Mouse (Mus musculus) neural tube, embryonic 12.5 days (tissue): ENCODE results near the gene Gpr183. TPM values are rescaled to one million over a fixed set of nuclear protein-coding genes. Genes with fewer than 3 reads are reported as not detected.

ENCODE experiments used
- ATAC-seq: fragments of 200-750 bp; cut with Nextera tagmentation; 2 replicates; pipeline ENCODE4 v1.8.0; 2017; ENCODE audit warnings: low read depth, mild to moderate bottlenecking, moderate TSS enrichment, moderate library complexity; ENCODE audit not compliant: low FRiP score
- H3K27ac ChIP-seq: fragments of 300-500 bp; sonication (generic); 2 replicates; pipeline ENCODE4 v1.5.1; 2016
- H3K27me3 ChIP-seq: fragments of 300-500 bp; sonication (generic); replicated peaks from 2 replicates; pipeline ENCODE4 v1.6.1; 2016; ENCODE audit warnings: mild to moderate bottlenecking
- H3K36me3 ChIP-seq: fragments of 300-500 bp; sonication (generic); 2 replicates; pipeline ENCODE4 v1.6.1; 2016; ENCODE audit warnings: mild to moderate bottlenecking
- H3K4me1 ChIP-seq: fragments of 300-500 bp; sonication (generic); 2 replicates; pipeline ENCODE4 v1.6.1; 2016
- H3K4me2 ChIP-seq: fragments of 300-500 bp; sonication (generic); replicated peaks from 2 replicates; pipeline ENCODE4 v1.6.1; 2016; ENCODE audit warnings: mild to moderate bottlenecking
- H3K4me3 ChIP-seq: fragments of 300-500 bp; sonication (generic); 2 replicates; pipeline ENCODE4 v1.5.1; 2016
- H3K9ac ChIP-seq: fragments of 300-500 bp; sonication (generic); 2 replicates; pipeline ENCODE4 v1.6.1; 2016; ENCODE audit warnings: mild to moderate bottlenecking
- H3K9me3 ChIP-seq: fragments of 300-500 bp; sonication (generic); 2 replicates; pipeline ENCODE4 v1.6.1; 2016; ENCODE audit warnings: mild to moderate bottlenecking
- WGBS: fragments of 180-500 bp; shearing (Covaris S2); methylation state at CpG from one replicate; pipeline ENCODE4 v1.1.7; 2016; 5-methylcytosine and 5-hydroxymethylcytosine counted together
- polyA plus RNA-seq: library from polyadenylated mRNA; unstranded; fragments of >200 nt; fragmentation: Nextera tagmentation; extraction: Ambion mirVana; gene quantifications from 2 replicates; pipeline ENCODE4 v1.2.1, GENCODE M21; 2016

Gpr183 gene
- polyA plus RNA-seq, 1 experiment from 2014 or later = 2.6 TPM

DNA sequence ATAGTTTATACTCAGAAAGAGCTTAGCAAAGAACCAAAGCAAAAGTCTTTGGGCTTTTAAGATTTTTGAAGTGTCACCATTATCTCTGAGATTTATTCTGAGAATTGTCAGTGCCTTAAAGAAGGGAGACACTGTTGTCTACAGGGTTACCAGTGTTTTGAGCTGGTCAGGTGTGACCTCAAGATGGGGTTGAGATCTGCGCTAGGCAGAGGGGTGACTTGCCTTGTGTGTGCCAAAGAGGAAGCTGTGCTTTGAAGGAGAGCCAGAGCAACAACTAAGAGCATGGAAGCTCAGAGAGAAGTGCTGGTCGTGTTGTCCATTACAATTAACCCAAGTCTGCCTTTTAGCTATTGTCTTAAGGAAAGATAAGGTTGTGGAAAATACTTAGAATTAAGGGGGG is 4.5 kb downstream of the Gpr183 start:
- Histone ChIP-seq H3K4me2 (no peak overlapping the region), H3K36me3 (no peaks in the 10 kb centered on the region), H3K9ac (no peak overlapping the region), H3K27me3 (no peaks in the 10 kb centered on the region), H3K4me3 (no peak overlapping the region), H3K9me3 (no peaks in the 10 kb centered on the region), H3K4me1 (no peaks in the 10 kb centered on the region), H3K27ac (no peak overlapping the region)
- no peak for ATAC-seq
- 93% methylated on average over 2 of the region's 2 CpGs for WGBS

DNA sequence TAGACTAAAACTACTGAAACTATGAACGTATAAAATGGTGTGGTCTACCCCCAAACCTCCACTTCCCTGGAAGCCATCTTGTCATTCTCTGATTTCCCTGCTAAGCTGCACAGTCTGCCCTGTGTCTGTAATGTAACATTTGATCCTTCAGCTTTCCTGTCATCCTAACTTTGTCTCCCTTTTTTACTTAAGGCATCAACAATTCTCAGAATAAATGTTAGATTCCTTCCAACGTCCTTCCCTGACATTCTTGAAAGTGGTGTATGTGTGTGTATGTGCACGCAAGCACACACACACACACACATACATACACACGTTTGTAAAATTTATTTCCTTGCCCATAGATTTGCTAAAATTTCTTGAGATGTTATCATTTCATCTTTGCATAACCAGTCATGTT is 5.0 kb downstream of the Gpr183 start:
- H3K36me3 ChIP-seq = no peaks in the 10 kb centered on the region
- no peak overlapping the region for H3K27ac ChIP-seq
- H3K27me3 ChIP-seq = no peaks in the 10 kb centered on the region
- no peak for ATAC-seq
- no peaks in the 10 kb centered on the region for H3K9me3 ChIP-seq
- no peak overlapping the region for H3K4me3 ChIP-seq
- no peaks in the 10 kb centered on the region for H3K4me1 ChIP-seq
- H3K9ac ChIP-seq = no peak overlapping the region
- no peak overlapping the region for H3K4me2 ChIP-seq
- WGBS = 90% methylated on average over 4 of the region's 4 CpGs

DNA sequence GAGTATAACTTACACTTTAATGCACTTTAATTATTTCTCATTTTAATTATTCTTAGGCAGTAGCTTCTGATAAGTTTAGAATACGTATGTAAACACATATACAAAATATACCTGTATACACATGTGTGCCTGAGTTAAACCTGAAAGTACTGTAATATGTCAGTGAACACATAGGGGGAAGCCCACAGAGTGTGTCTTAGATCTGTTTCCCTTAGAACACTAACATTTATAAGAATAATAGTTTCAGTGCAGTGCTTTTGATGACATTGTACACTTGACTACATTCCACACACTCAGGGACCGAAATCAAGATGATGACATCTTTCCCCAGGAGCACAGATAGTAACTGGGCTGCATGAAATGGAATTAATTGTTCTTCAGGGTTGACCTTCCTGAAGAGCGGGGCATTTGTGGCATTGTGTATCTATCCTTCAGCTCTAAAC is 5.4 kb downstream of the Gpr183 start:
- WGBS = 93% methylated on average over 3 of the region's 3 CpGs
- H3K36me3 ChIP-seq = no peaks in the 10 kb centered on the region

DNA sequence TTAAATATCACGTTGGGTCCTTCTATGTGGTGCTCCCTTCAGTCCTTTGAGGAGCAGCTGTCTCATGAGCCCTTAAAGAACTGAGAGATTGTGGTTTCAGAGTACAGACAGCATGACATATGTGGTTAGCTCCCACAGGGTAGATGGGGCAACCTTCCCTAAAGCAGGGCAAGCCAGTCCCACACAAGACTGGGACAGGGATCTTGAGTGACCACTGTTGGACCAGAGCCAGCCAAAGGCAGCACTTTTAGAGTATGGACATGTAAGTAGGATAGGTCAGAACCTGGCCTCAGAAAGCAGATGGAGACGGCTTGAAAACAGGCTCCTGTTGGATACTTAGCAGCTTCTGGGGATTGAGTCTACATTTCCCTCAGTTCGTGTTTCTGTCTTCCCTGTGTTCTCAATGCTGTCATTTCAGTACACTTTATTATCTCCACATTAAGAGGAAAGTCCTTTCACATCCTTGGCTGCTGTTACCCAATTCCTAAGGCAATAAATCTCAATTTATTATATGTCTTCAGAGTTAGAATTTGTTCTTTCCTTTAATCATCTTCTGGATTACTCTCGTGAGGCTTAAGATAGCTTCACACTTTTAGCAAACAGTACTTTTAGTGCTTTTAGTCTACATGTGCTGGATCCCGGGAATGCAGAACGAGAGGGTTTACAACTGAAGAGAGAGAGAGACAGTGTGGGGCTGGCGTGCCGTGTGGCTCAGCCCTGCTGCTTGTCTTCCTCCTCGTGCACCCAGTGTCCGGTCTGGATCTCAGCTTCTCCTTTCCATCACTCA is 6.1 kb downstream of the Gpr183 start:
- H3K9me3 ChIP-seq = no peaks in the 10 kb centered on the region
- H3K36me3 ChIP-seq = no peaks in the 10 kb centered on the region
- no peak overlapping the region for H3K27ac ChIP-seq
- no peak overlapping the region for H3K9ac ChIP-seq
- 76% methylated on average over 10 of the region's 10 CpGs for WGBS
- no peaks in the 10 kb centered on the region for H3K4me1 ChIP-seq
- H3K27me3 ChIP-seq = no peaks in the 10 kb centered on the region
- ATAC-seq = no peak
- no peak overlapping the region for H3K4me3 ChIP-seq
- no peak overlapping the region for H3K4me2 ChIP-seq

More for the DNA sequence above, 5.4 kb downstream of the Gpr183 start:
- H3K27ac ChIP-seq = no peak overlapping the region
- H3K4me1 ChIP-seq = no peaks in the 10 kb centered on the region
- H3K4me3 ChIP-seq = no peak overlapping the region
- no peak overlapping the region for H3K4me2 ChIP-seq
- H3K9me3 ChIP-seq = no peaks in the 10 kb centered on the region
- H3K9ac ChIP-seq = no peak overlapping the region
- ATAC-seq = no peak
- no peaks in the 10 kb centered on the region for H3K27me3 ChIP-seq

DNA sequence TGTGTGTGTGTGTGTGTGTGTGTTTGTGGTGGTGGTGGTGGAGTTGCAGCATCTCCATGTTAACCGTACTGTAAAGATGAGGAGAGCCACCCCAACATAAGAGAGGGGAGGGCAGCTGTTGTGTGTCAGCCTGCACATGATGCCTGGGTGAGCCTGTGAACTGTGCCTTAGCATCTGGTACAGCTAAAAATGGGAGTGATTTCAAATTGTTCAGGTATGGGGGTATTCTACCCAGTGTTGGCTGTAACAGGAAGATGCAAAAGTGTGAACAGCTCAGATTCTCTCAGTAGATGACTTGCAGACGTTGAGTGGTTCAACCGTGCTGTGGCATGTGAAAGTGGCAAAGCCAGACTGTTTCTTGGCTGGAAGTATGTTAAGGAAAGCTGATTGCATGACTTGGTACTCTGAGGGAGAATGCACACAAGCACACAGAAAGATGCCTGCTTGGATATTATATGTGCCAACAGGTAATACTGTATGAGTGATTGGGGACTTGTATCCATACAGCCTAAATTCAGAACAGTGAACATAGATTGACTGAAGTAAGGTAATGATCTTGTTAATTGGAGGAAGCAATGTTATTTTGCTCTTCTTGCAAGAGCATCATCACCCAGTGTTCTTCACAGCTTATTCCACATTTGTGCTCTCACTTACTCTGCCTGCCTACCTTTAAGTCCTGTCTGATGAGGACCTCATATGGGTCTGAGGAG is 6.8 kb downstream of the Gpr183 start:
- Histone ChIP-seq H3K4me2 (no peak overlapping the region), H3K4me3 (no peak overlapping the region), H3K27me3 (no peaks in the 10 kb centered on the region), H3K9ac (no peak overlapping the region), H3K4me1 (no peaks in the 10 kb centered on the region), H3K27ac (no peak overlapping the region), H3K9me3 (no peaks in the 10 kb centered on the region), H3K36me3 (no peaks in the 10 kb centered on the region)
- ATAC-seq = no peak
- 87% methylated on average over 3 of the region's 3 CpGs for WGBS

DNA sequence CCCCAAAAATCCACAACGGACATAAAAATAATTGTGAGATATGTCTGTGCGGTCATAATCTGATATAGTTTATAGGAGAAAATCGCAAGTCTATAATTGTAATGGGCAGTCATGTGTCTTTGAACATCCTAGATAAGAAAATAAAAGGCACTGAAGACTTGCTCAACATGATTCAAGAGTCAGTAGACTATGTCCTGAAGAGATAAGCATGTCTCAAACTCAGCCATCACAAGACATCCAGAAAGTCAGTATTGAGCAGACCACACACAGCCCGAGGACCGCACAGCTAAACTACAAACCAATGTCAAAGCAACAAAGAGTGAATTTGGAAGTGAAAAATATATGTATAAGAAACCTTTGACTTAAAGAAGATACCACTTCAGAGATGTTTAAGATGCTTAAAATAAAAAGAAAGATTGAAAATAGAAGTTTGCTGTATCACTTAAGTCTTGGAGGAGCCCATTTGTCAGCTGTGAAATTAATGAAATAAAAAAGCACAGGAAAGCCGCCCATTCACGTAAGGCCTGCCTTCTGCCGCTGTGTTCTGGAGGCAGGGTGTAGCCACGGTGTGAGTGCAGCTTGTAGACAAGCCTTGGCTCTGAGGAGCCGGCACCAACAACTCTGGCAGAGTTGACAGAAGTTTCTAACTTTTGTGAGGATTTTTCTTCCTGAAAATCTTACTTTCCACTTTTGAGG is 7.7 kb downstream of the Gpr183 start:
- no peak for ATAC-seq
- WGBS = 93% methylated on average over 10 of the region's 10 CpGs
- Histone ChIP-seq H3K9ac (no peak overlapping the region), H3K27me3 (no peaks in the 10 kb centered on the region), H3K4me1 (no peaks in the 10 kb centered on the region), H3K4me2 (no peak overlapping the region), H3K9me3 (no peaks in the 10 kb centered on the region), H3K4me3 (no peak overlapping the region), H3K36me3 (no peaks in the 10 kb centered on the region), H3K27ac (no peak overlapping the region)

DNA sequence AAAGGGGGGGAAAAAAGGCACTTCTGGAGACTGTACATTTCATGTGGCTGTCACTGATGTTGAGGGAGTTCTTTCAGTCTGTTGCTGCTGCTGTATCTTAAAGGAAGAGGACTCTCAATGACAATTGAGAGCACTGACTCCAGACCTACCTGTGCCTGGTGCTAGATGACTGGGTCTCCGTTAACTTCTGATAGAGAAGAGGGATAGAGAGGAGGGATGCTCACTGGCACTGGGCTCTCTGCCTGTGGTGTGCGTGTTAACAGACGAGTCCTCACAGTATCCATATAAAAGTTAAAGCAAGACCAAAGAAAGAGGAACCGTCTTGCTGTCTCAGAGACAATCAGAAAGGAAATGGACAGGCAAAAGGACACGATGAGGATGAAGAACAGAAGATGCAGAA is 8.7 kb downstream of the Gpr183 start:
- H3K4me1 ChIP-seq = no peaks in the 10 kb centered on the region
- 94% methylated on average over 5 of the region's 5 CpGs for WGBS

DNA sequence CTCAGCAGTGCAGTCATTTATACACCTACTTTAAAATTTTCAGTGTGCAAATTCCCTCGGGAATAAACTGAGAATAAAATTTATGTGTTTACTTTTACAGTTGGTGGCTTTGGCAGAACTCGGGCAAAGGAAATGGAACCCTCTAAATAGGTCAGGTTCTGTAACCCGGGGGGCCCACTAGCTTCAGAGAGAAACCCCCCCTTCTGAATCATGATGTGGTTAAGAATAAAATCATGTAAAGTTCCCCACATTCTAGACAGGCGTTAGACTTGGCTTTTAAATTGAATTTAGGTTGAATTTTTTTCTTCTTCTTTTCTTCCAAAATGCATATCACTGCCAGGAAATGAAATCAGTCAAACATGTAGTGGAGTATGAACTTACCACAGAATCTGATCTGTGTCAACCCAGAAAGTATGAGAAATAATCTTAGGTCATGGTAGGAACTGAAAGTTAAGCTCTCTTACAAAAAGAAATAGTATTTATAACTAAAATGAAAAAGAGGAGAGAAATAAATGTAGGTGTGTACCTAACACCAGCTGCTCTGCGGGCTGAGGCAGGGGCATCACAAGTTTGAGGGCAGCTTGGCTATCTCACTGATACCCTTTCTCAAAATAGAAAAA is 9.7 kb downstream of the Gpr183 start:
- Histone ChIP-seq H3K36me3 (no peaks in the 10 kb centered on the region), H3K27ac (no peak overlapping the region), H3K9me3 (no peaks in the 10 kb centered on the region), H3K9ac (no peak overlapping the region), H3K4me1 (no peaks in the 10 kb centered on the region), H3K4me2 (no peak overlapping the region), H3K4me3 (no peak overlapping the region), H3K27me3 (no peaks in the 10 kb centered on the region)
- 86% methylated on average over 5 of the region's 5 CpGs for WGBS
- ATAC-seq = no peak

More for the DNA sequence above, 8.7 kb downstream of the Gpr183 start:
- no peak overlapping the region for H3K4me2 ChIP-seq
- ATAC-seq = no peak
- H3K4me3 ChIP-seq = no peak overlapping the region
- H3K9me3 ChIP-seq = no peaks in the 10 kb centered on the region
- H3K27me3 ChIP-seq = no peaks in the 10 kb centered on the region
- H3K36me3 ChIP-seq = no peaks in the 10 kb centered on the region
- no peak overlapping the region for H3K9ac ChIP-seq
- no peak overlapping the region for H3K27ac ChIP-seq

DNA sequence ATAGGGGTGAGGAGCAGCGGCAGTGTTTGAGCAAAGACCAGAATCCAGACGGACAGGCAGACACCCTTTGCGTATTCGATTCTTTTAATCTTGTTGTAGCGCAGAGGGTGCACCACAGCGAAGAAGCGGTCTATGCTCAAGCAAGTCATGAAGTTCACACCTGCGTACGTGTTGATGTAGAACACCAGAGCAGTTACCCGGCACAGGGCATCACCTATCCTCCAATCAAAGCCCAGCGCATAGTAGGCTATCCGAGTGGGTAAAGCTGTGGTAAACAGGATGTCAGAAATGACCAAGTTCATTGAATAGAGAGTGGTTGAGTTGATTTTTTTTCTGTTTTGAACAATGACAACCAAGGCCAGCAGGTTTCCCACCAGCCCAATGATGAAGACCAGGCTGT is 10.4 kb downstream of the Gpr183 start:
- no peaks in the 10 kb centered on the region for H3K4me1 ChIP-seq
- no peak for ATAC-seq
- H3K4me3 ChIP-seq = no peak overlapping the region
- H3K4me2 ChIP-seq = no peak overlapping the region
- H3K9me3 ChIP-seq = no peaks in the 10 kb centered on the region
- H3K9ac ChIP-seq = no peak overlapping the region
- H3K27ac ChIP-seq = no peak overlapping the region
- H3K27me3 ChIP-seq = no peaks in the 10 kb centered on the region
- no peaks in the 10 kb centered on the region for H3K36me3 ChIP-seq
- 96% methylated on average over 12 of the region's 12 CpGs for WGBS

DNA sequence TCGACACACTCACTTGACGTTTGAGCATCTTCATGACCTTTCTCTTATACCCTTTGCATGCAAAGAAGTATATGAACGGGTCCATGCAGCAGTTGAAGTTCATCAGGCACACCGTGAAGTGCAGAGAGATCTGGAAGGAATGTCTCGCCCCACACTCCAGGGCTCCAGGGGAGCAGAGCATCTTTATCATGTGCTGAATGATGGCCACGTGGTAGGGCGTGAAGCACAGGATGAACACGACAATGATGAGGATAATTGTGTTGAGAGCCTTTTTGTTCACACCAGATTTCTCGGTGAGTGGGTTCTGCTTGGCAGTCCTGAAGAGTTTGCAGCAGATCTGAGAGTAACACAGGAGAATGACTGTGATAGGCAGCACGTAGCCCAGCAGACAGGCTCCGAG is 10.9 kb downstream of the Gpr183 start:
- Histone ChIP-seq H3K27me3 (no peaks in the 10 kb centered on the region), H3K27ac (no peak overlapping the region), H3K4me2 (no peak overlapping the region), H3K4me1 (no peaks in the 10 kb centered on the region), H3K36me3 (no peaks in the 10 kb centered on the region), H3K9me3 (no peaks in the 10 kb centered on the region), H3K9ac (no peak overlapping the region), H3K4me3 (no peak overlapping the region)
- no peak for ATAC-seq
- WGBS = 93% methylated on average over 11 of the region's 11 CpGs

DNA sequence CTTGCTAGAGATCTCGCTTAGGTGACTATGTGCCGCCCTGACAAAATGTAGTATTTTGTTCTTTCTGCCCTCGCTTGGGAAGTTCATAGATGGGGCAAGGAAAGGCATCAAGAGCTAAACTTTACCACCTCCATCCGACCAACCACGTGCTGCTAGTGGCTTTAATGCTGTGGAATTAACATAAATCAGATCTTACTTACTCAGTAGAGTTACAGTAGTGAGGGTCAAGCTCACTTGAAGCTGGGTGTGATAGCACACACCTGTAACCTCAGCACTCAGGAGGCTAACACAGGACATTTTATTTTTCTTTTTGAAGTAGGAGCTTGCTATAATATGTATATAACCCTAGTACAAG is 13.0 kb downstream of the Gpr183 start:
- Histone ChIP-seq H3K9me3 (no peaks in the 10 kb centered on the region), H3K9ac (no peak overlapping the region), H3K27ac (no peak overlapping the region), H3K27me3 (no peaks in the 10 kb centered on the region), H3K4me2 (no peak overlapping the region), H3K4me1 (no peaks in the 10 kb centered on the region), H3K36me3 (no peaks in the 10 kb centered on the region), H3K4me3 (no peak overlapping the region)
- 94% methylated on average over 5 of the region's 5 CpGs for WGBS
- no peak for ATAC-seq

DNA sequence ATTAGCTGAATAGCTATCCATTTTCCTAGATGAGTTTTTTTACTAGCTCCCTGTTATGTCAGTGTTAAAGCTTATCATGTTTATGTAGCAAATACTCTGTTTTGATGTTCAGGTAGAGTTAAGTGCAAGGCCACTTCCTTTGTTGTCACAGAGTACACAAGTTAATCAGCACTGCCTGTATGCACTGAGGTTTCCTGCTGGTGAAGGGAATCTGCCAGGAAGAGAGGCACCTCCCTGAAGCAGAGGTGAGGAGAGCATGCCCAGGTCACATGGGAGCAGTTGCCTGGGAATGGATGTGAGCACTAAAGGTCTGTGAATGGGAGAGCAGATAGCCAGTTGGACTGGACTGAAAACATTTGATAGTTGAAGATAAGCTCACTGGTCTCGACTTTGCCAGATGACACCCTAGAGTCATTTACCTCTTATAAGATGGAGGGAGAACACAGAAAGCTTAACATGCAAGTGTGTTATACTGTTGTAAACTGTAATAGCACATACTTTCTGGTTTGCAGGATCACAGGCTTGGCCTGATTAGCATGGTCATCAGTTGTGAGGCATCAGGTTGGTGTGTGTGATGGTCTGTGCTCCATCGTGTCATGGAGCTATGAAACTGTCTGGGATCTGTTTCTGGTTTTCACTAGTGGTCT is 13.5 kb downstream of the Gpr183 start:
- Histone ChIP-seq H3K4me2 (no peak overlapping the region), H3K36me3 (no peaks in the 10 kb centered on the region), H3K27me3 (no peaks in the 10 kb centered on the region), H3K9me3 (no peaks in the 10 kb centered on the region), H3K9ac (no peak overlapping the region), H3K4me1 (no peaks in the 10 kb centered on the region), H3K4me3 (no peak overlapping the region), H3K27ac (no peak overlapping the region)
- WGBS = 91% methylated on average over 2 of the region's 2 CpGs
- ATAC-seq = no peak
